Mouse (Mus musculus) heart, adult 2 months (tissue): ENCODE measurements around the gene Ehbp1. TPM values are rescaled to one million over a fixed set of nuclear protein-coding genes. Genes with fewer than 3 reads are reported as not detected.

Source experiments
- DNase-seq, 2 experiments: peaks; one replicate each; pipeline ENCODE4 v3.0.0; 2021
- H3K27ac ChIP-seq: fragments of 200-600 bp; 2 replicates; pipeline ENCODE4 v1.8.1; 2022
- H3K27me3 ChIP-seq: fragments of 200-500 bp; 2 replicates; pipeline ENCODE4 v1.6.1; 2012; ENCODE audit warnings: mild to moderate bottlenecking, low read length, inconsistent platforms, mixed read lengths; ENCODE audit not compliant: control insufficient read depth, insufficient read depth
- H3K36me3 ChIP-seq: fragments of 200-500 bp; 2 replicates; pipeline ENCODE4 v1.6.1; 2012; ENCODE audit warnings: low read length, inconsistent platforms; ENCODE audit not compliant: control insufficient read depth, insufficient read depth
- H3K4me1 ChIP-seq: fragments of 200-500 bp; 2 replicates; pipeline ENCODE4 v1.6.1; 2011; ENCODE audit warnings: low read length; ENCODE audit not compliant: control insufficient read depth, insufficient read depth
- H3K4me3 ChIP-seq: fragments of 200-600 bp; 2 replicates; pipeline ENCODE4 v1.8.1; 2022
- H3K79me2 ChIP-seq: fragments of 200-500 bp; replicated peaks from 2 replicates; pipeline ENCODE4 v1.6.1; 2012; ENCODE audit warnings: mild to moderate bottlenecking, inconsistent platforms, low read length, moderate library complexity, mixed read lengths; ENCODE audit not compliant: control insufficient read depth, insufficient read depth
- H3K9ac ChIP-seq: fragments of 200-500 bp; 2 replicates; pipeline ENCODE4 v1.6.1; 2012; ENCODE audit warnings: low read depth, mild to moderate bottlenecking, control low read depth, inconsistent platforms, low read length, mixed read lengths
- CTCF ChIP-seq: fragments of 200-600 bp; IDR thresholded peaks from 2 replicates; pipeline ENCODE4 v1.8.1; 2022; ENCODE audit warnings: antibody characterized with exemption, mild to moderate bottlenecking, moderate library complexity
- EP300 ChIP-seq: fragments of 200-500 bp; IDR thresholded peaks from 2 replicates; pipeline ENCODE4 v1.6.1; 2011; ENCODE audit warnings: low read depth, low read length, control low read depth; ENCODE audit not compliant: insufficient read depth
- POLR2A ChIP-seq: fragments of 200-500 bp; IDR thresholded peaks from 2 replicates; pipeline ENCODE4 v1.6.1; 2011; ENCODE audit warnings: mild to moderate bottlenecking, low read depth, low read length, control low read depth; ENCODE audit not compliant: insufficient read depth
- WGBS: fragments of 180-500 bp; shearing (Covaris S2); methylation state at CpG from one replicate; pipeline ENCODE4 v1.1.7; 2018; 5-methylcytosine and 5-hydroxymethylcytosine counted together
- intact Hi-C: fragments of 180-260 bp; cut with DNase I; formaldehyde crosslinking; loops from one replicate; pipeline ENCODE4 v1.15.1; 2025
- polyA plus RNA-seq: library from polyadenylated mRNA; depleted of rRNA; stranded (reverse); fragments of >200 nt; gene quantifications from 2 replicates; pipeline ENCODE4 v1.2.3, GENCODE M21; 2012
- total RNA-seq, 2 experiments: library from RNA; stranded (reverse); gene quantifications; 2 replicates each; pipeline ENCODE4 v1.2.3; 2021

The Ehbp1 gene
- total and polyA plus RNA-seq, 3 experiments, result 21.3 to 133 (median 111) TPM

DNA sequence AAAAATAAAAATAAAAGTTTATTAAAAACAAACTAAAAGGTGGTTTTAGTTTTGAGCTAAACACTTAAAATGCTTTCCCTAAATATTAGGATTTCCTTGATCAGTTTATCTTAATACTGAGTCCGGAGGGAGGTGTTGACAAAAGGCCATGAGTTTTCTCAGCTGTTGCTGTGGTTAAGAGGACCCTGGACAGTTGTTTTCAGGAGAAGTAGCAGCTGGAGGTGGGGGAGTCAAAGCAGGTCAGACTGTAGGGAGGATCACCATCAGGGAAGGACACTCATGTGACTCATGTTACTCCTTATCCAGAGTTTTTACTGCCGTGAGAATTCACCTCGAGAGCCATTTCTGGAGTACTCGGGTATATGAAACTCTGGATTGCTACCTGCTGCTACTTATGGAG, 280.4 kb downstream of the Ehbp1 start:
- H3K9ac ChIP-seq, result no peak overlapping the region
- TF ChIP-seq CTCF (no peak), POLR2A (no peak), EP300 (no peak)
- H3K79me2 ChIP-seq, result no peaks in the 10 kb centered on the region
- no peak overlapping the region for H3K4me3 ChIP-seq
- 61% methylated on average over 4 of the region's 4 CpGs for WGBS
- no peak for DNase-seq
- intact Hi-C loops, result no loop called here
- H3K27me3 ChIP-seq, result no peaks in the 10 kb centered on the region
- H3K36me3 ChIP-seq, result peaks cover 8% of the 10 kb centered on the region
- no peaks in the 10 kb centered on the region for H3K4me1 ChIP-seq
- H3K27ac ChIP-seq, result no peak overlapping the region

- H3K79me2 ChIP-seq, result no peaks in the 10 kb centered on the region
- H3K4me3 ChIP-seq, result no peak overlapping the region
- TF ChIP-seq POLR2A (no peak), CTCF (no peak)
- 91% methylated on average over 5 of the region's 5 CpGs for WGBS
- no peak for DNase-seq
- intact Hi-C loops, result no loop called here
- no peaks in the 10 kb centered on the region for H3K27me3 ChIP-seq
- H3K36me3 ChIP-seq, result no peaks in the 10 kb centered on the region
- no peak overlapping the region for H3K9ac ChIP-seq
- no peak overlapping the region for H3K27ac ChIP-seq
- H3K4me1 ChIP-seq, result no peaks in the 10 kb centered on the region
These were observed 284.6 kb downstream of the Ehbp1 start for GRCm38 (mm10) chr11:22057538-22057937.

DNA sequence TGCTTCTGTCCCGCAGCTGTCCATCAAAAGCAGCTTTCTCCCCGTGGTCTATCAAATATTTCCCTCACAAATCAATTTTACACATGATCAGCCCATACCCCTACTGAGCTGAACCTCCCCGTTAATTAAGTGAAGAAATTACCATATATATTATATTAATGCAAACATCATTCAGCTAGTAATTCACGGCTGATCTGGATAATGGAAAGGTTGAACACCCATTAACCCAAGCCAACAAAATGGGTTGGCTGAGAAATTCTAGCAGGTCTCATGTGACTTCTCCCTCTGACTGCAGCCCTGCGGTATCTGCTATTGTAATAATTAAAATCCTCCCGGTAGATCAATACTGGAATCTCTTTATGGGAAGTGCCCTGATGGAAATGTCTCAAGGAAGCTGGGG, 286.2 kb downstream of the Ehbp1 start:
- DNase-seq, result no peak
- TF ChIP-seq EP300 (no peak), POLR2A (no peak), CTCF (no peak)
- Histone ChIP-seq H3K79me2 (no peaks in the 10 kb centered on the region), H3K36me3 (no peaks in the 10 kb centered on the region), H3K4me1 (no peaks in the 10 kb centered on the region), H3K4me3 (no peak overlapping the region), H3K27me3 (no peaks in the 10 kb centered on the region), H3K9ac (no peak overlapping the region), H3K27ac (no peak overlapping the region)
- intact Hi-C loops, result no loop called here
- WGBS, result 94% methylated on average over 6 of the region's 6 CpGs

GRCm38 (mm10) chr11:22053034-22053668, 288.9 kb downstream of the Ehbp1 start:
- Histone ChIP-seq H3K27me3 (no peaks in the 10 kb centered on the region), H3K9ac (no peak overlapping the region), H3K4me1 (no peaks in the 10 kb centered on the region), H3K79me2 (no peaks in the 10 kb centered on the region), H3K36me3 (no peaks in the 10 kb centered on the region), H3K27ac (no peak overlapping the region), H3K4me3 (no peak overlapping the region)
- TF ChIP-seq EP300 (no peak), POLR2A (no peak), CTCF (no peak)
- DNase-seq, result no peak
- intact Hi-C loops, result no loop called here
- WGBS, result 68% methylated on average over 10 of the region's 10 CpGs

DNA sequence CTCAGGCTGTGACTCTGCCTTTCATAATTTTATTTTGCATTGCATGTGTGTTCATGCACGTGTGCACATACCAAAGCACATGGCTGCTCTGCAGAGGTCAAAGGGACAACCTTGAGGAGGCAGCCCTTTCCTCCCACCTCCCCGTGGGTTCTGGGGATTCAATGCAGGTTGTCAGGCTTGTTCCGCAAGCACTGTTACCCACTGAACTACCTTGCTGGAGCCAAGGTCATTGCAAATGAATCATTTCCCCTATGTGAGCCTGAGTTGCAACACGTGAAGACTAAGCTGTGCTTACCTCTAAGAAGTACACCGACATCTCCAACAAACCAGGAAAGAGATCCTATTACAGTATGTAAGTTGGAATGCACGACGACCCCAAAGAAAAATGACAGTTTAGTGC, 291.2 kb downstream of the Ehbp1 start:
- WGBS, result 81% methylated on average over 7 of the region's 7 CpGs
- intact Hi-C loops, result no loop called here

DNA sequence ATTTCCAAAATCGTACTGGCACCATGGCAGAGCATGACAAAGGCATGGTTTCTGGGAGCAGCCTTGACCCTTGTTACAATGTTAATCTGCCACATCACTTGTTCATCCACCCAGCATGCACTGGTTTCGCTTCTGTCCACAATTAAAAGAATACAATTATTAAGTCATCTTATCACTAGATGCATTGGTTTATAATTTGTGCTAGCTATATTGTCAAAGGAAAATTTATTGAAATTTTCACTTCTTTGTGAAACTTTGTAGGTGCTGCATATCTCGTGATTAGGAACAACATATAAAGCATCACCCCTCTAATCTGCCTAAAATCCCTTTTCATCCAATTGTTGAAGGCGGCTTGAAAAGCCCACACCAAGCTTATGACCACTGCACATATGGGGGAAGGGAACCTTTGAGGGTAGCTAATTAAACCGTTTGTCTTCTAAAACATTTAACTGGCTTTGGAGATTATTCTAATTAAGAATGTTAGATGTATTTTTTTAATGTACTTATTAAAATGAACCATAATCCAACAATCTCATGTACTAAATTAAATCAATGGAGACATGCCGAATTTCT, 302.2 kb downstream of the Ehbp1 start:
- H3K9ac ChIP-seq, result no peak overlapping the region
- H3K27me3 ChIP-seq, result no peaks in the 10 kb centered on the region
- no peak overlapping the region for H3K4me3 ChIP-seq
- no peaks in the 10 kb centered on the region for H3K4me1 ChIP-seq
- H3K36me3 ChIP-seq, result no peaks in the 10 kb centered on the region; the same call in 1 of the 2 replicates
- H3K79me2 ChIP-seq, result no peaks in the 10 kb centered on the region; the same call in 1 of the 2 replicates
- TF ChIP-seq POLR2A (no peak), EP300 (no peak), CTCF (no peak)
- 92% methylated on average over 6 of the region's 6 CpGs for WGBS
- no peak overlapping the region for H3K27ac ChIP-seq
- intact Hi-C loops, result no loop called here
- DNase-seq, result no peak

More for the DNA sequence above, 291.2 kb downstream of the Ehbp1 start:
- TF ChIP-seq CTCF (no peak), POLR2A (no peak), EP300 (no peak)
- no peak for DNase-seq
- no peak overlapping the region for H3K4me3 ChIP-seq
- H3K27me3 ChIP-seq, result no peaks in the 10 kb centered on the region
- H3K36me3 ChIP-seq, result no peaks in the 10 kb centered on the region
- no peaks in the 10 kb centered on the region for H3K79me2 ChIP-seq
- H3K9ac ChIP-seq, result no peak overlapping the region
- no peak overlapping the region for H3K27ac ChIP-seq
- H3K4me1 ChIP-seq, result no peaks in the 10 kb centered on the region
